Mouse (Mus musculus) gastrocnemius, postnatal 4 days (tissue): ENCODE measurements around the gene Aldh1a2. TPM values are rescaled to one million over a fixed set of nuclear protein-coding genes. Genes with fewer than 3 reads are reported as not detected.

Source experiments
- DNase-seq, 2 experiments: peaks; one replicate each; pipeline ENCODE4 v3.0.0; 2021 to 2022; ENCODE audit warnings: low spot score in 2 of 2, mixed read lengths in 2 of 2
- long read RNA-seq, 2 experiments: library from polyadenylated mRNA; stranded (forward); transcript quantifications; one replicate each; pipeline ENCODE4 v2.0.0; 2021
- total RNA-seq, 2 experiments: library from RNA; stranded (reverse); gene quantifications; 2 replicates each; pipeline ENCODE4 v1.2.3; 2021

The Aldh1a2 gene
- total RNA-seq: 10 to 100 TPM; 28.0 to 31.1 TPM
- long read RNA-seq, experiment 1, transcript Aldh1a2-201 (14 exons, 2,264 nt): major isoform, 33 of 36 reads
- long read RNA-seq, experiment 1, partial matches to known transcripts: 3 of 36 reads
- long read RNA-seq, experiment 1, other reads (novel, unspliced or antisense): 0 of 36 reads
- long read RNA-seq, experiment 2, transcript Aldh1a2-201 (14 exons, 2,264 nt): major isoform, 23 of 28 reads
- long read RNA-seq, experiment 2, partial matches to known transcripts: 5 of 28 reads
- long read RNA-seq, experiment 2, other reads (novel, unspliced or antisense): 0 of 28 reads

DNA sequence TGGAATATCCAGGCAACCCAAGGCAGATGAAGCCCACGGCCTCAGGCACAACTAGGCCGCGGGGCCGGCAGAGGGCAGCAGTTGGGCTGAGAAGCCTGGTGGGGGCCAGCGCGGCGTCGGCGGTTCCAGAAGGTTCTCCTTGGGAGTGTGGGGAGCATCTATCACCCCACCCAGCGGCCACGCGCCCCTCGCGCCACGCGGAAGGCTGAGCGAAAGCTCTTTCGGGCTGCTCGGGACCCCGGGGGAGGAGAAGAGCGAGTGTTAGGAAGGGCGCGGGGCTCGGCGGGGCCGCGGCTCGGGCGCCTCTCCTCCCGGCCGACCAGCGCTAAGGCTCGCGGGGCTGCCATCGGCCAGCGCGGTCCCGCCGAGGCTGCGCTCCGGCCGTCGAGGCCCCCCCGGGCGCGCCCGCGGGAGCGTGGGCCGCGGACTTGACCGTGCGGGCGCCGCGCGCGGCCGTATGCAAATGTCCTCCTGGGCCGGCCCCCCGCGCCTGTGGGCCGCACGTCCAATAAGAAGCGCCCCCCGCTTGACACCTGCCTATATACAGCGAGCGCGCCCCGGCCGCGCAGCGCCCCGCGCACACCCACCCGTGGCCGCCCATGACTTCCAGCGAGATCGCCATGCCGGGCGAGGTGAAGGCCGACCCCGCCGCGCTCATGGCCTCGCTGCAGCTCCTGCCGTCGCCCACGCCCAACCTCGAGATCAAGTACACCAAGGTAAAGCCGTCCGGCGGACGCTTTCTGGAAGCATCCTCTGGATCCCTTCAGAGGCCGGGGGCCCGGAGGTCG lies at the start of gene Aldh1a2:
TSS of gene Aldh1a2 (plus strand) at position 542 of the 788 bp plus-strand sequence.
- peak; percentile 71 to 84 for DNase-seq

DNA sequence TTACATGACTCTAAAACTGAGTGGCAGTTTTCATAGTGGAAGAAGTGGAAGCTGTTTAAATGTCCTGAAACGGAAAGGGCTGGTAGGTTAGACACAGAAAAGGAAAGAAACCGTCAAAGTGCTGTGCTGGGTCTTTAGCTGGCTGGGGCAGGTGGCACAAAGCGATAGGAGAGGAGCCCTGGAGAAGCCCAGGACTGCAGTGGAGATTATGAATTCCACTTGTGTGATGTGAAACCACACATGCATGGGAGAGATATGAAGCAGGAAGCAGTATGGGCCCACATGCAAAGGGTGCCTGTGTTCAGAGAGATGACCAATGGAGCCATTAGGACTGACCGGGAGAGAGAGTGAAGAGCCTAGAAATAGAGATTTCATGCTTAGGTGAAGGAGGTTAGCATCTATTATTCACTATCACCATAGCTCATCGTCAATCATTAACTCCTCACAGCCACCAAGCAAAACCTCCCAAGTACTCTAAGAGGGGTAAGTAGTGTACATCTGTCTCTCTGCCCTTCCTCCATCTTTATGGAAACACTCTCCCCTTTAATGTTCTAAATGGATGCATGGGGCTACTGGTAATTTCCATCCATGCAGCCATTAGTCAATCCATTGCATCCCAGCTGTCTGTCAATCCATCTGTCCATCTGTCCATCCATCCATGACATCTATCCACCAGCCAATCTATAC lies 49.4 kb upstream of the Aldh1a2 start:
- DNase-seq: no peak

DNA sequence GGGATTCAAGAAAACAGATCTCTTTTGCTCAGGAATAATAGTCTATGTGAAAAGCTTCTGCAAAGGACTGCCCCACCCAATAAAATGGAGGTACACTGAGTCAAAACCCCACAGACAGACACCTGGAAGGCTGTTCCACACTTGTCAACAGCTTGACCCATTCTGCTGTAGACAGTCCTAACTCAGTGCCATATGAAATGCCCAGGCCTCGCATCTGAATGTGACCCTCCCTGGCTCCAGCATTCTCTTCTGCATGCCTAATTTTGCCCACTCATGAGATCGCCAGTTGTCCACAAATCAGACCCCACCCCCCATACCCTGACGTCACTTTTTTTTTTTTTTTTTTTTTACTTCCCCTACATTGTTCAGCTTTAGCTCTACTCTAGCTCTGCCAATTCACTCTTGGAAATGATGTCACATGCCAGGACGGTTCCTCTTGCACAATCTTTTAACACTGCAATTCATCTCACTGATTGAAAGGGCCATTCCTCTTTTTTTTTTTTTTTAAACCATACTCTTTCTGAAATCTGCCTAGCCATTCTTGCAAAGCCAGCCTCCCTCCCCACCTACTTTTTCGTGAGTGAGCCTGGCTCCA lies 48.6 kb upstream of the Aldh1a2 start:
- no peak for DNase-seq

DNA sequence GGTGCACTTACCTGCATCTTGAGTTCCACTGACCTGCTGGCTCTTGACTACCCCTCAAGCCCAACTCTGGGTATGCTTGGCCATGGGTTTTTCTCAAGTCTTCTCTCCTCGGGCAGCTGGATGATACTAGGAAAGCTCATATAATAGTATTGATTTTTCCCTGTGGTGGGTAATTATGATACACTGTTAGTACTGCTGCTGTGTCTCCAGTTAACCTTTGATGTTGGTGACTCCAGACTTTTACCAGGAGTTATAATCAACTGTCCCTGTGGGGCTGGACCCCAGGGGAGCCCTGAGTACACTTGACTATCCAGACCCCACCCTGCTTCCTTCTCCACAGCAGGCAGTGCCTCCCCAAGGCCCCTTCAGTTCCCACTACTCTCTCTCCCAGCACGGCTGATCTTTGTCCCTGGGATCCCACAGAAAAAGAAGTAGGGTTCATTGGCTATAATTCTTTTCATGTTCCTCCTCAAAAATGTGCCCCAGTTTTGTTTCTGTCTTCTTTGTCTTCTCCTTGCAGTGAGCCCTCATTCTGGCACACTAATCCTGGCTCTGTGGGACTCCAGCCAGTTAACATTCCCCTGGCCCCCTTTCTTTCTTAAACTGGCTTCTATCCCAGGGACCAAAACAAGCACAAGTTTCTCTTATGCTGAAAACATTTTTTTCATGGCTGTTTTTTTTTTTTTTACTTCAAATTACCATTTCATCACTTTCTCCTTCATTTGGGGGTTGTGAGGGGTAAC lies 47.9 kb upstream of the Aldh1a2 start:
- no peak for DNase-seq

DNA sequence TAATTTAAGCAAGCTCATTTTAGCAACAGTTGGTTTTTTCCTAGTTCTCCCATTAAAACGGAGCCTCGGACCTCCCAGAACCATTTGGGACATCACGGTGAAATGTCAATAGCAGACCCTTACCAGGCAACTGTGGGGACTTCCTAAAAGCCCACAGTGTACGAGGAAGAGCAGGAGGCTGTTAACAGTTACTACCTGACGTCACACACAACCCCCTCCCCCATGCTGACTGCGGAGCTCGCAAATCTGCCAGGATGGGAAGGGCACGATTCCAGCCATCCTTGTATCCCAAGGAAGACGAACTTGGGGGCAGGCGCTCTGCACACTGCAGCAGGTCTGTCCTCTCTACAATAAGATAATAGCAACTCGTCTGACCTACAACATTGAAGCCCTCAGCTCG lies 47.1 kb upstream of the Aldh1a2 start, which contains the start of gene Aqp9:
TSS of gene Aqp9 (minus strand) at position 172 of the 400 bp plus-strand sequence.
- no peak for DNase-seq

DNA sequence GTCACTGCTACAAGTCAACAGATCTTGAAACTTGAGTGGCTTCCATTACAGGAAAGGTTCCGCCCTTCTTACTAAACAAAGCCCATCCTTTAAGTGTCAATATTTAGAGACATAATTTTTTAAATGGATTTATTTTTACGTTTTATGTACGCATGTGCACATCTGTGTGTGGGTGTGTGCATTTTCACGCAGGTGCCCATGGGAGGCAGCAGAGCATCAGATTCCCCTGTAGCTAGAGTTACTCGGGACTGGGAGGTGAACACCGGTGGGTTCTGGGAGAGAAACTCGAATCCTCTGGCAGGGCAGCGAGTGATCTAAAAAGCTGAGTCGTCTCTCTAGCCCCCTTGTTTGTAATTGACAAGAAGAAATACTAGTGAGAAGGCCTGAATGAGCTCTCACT lies 42.1 kb upstream of the Aldh1a2 start:
- DNase-seq: no peak

DNA sequence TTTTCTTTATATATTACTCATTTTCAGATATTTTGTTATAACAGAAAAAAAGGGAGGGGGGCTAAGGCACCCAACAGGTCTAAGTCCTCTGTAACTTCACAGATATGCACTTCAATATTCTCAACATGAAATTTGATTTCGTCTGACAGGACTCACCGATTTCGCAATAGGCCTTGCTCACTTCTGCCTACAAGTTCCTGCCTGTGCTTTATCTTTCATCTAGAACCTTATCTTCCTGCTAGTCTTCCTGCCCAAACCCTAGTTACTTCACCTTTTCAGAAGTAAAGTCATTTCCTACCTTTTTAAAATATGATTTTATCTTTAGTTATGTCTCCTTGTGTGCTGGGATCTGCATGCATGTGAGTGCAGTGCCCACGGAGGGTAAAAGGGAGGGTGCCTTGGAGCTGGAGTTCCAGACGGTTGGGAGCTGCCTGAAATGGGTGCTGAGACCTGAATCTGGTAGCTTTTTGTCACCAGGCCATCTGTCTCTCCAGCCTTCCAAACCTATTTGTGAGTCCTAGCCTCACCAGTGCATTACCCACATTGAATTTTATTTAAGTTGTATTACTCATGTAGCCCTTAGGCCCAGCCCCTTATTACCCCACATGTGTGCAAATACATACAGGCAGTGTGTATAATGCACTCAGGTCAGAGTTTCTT lies 41.1 kb upstream of the Aldh1a2 start:
- no peak for DNase-seq

DNA sequence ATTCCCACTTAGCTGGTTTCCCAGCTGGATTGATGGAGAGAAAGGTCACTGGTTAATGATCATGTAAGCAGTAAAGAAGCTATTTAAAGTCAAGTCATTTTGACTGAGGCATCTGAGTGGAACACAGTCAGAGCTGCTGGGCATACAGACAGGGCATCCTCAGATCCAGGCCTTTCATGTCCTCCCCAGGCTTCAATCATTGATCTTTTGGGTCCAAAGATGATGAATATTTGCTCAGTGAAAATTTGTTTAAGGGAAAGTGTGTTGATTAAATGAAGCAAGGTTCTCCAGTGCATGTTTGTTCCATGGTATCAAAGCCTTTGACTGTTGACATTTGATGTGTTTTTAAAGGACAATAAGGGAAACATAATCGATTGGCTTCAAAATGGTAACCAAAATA lies 39.9 kb upstream of the Aldh1a2 start:
- DNase-seq: no peak

DNA sequence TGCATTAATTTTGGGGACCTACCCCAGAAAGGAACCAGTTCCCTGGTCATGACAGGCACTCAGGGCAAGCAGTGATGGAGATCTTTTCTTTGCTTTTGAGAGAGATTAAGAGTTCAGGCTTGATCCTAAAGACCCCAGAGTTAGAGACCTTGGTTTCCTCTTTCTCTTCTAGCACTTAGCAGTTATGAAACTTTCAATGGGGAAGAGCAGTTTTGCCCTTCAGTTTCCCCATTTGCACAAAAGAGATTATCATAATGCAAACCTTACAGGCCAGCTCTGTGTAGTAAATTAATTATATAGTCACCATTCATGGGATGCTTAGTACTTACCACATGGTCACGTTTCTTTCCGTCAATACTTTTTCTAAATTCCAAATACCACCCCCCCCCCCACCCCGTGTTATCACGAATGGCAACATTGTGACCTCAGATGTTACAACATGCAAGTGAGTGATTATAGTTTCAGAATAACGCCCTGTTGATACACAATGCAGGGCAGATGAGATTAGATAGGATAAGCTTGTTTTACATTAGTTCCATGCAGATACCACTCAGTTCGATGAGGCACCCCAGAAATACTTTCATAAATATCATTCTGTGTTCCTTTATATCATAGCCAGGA lies 36.2 kb upstream of the Aldh1a2 start:
- no peak for DNase-seq

DNA sequence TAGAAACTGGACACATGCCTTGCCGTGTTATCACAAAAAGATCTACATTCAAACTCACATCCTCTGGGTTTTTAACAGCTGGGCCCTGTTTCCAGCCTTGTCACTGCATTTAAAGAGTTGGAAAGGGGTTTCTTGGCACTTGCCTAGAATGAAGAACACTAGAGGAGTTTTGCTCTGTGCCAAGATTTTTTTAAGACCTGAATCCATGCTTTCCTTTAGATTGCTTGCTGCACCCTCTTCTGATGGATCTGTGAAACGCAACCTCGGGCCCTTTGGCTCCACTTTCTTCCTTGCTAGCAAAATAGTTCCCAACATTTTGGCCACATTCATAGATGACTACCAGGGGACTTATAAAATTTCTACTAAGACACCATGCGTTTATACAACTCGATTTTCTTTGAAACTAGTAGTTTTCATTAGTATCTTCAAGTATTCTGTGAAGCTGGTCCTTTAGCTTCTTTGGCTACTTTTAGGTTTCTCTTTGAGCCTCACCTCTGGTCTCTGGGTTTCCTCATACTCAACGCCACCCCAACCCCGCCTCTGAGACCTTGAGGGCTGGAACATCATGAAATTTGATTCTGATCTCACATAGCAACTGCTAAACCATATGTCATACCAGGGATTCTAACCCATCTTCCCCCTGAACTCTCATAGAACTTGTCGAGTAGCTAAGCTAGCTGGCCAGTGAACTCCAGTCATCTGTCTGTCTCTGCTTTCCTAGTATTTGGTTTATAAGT lies 35.5 kb upstream of the Aldh1a2 start:
- peak in 1 of 2 experiments; percentile 22 for DNase-seq

DNA sequence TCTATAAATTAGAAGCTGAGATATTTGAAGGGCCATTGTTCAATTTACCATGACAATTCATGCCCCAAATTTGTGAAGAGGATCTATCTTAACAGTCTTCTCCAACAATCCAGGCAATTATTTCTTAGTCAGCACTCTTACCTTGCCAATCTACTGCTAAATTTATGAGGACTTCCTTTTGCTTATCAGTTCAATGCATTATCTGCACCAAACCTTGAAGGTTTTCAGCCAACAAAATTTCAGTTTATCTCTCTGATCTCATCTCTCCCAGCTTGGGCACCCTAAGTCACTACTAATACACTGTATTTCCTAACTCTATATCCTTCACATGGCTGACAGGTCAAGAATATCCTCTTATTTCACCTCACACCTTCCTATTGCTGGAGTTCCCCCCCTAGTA lies 30.3 kb upstream of the Aldh1a2 start:
- no peak for DNase-seq

DNA sequence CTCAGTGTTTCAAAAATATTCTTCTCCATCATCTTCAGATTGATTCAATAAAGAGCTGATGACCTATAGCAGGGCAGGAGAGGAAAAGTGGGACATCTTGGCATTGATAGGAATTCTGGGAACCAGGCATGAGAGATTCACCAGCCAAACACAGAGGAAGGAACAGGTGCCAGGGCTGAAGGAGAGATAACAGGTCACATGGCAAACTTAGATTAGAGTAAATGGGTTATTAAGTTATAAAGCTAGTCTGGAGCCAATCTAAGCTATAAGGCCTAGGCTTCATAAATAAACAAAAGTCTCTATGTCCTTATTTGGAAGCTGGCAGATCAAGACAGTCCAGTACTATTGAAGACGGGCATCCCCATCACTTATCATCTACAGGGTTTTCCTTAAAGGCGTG lies 29.8 kb upstream of the Aldh1a2 start:
- DNase-seq: no peak

DNA sequence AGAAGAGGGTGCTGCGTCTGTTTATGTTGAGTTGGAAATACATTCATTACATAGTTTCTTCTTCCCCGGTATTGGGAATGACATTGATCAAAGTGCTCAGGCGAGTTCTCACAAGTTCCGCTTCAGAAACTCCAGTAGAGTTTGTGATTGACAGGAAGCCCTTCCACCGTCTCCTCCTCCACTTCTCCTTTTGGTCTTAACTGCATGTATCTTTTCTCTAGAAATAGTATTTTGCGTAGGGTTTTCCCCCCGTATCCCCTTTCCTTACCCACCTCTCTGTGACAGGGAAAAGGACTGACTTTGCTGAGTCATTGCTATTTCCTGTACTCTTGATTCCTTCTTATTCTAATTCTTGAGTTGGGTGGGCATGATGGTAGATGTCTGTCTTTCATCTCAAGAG lies 28.2 kb upstream of the Aldh1a2 start:
- no peak for DNase-seq

DNA sequence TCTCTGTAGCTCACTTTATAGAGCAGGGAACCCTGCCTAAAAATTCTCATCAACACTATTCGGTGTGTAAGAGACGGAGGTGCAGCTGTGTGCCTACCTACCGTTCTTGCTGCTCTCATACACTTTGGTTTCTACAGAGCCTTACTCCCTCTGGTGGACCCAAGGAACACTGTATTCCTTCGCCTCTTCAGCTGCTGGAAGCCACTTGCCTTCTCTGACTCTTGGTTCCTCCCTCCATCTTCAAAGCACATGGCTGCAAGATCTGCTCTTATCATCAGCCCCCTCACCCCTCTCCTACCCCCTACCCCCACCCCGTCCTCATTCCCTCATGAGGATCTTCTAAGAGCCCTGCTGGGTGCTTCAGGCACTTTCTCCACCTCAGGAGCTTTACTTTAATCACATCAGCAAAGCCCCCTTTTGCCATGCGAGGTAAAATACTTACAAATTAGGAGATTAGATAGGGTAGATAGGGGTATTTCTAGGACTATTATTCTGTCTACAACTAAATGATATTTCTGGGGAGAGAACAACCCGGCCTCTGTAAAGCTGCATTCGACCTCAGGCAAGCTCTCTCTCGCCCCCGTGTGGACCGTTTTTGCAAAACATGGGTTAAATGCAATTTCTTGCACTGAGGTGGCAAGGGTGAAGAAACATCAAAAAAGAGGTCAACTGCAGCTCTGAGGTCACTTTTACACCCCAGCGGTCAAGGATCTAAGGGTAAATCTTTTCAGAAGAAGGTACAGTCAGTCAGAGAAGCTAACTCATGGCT lies 26.8 kb upstream of the Aldh1a2 start:
- peak; percentile 32 to 63 for DNase-seq

DNA sequence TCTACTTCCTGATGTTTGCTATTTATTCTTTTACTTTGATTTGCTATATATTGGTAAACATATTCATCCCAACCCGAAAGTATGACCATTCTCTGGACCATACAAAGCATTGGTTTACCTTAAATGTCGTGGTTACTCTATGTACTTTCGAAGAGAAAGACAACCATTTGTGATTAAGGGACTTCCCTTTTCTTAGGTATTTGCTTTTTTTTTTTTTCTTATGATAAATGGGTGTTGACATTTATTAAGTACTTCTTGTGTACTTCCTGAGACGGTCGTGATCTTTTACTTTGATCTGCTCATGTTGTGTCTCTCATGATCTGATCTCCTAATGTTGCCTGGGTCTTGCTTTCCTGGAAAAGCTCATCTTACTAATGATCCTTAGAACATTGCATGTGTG lies 16.8 kb upstream of the Aldh1a2 start:
- no peak for DNase-seq

DNA sequence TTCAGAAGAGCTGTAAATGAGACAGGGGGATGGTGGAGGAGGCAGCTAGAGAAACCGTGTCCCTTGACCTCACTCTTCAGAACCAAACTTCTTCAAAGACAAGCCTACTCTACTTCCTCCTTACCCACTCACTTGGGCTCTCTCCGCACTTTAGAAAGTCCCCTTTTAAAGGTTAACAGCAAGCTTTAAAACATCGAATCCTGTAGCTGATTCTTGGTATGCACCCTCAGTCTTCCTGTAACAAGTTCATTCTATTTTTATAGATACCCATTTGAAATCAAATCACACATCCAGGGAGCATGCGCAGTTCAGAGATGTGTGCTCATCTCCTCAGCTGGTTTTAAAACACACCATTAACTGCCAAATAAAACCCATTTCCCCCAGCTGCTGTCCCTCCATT lies 13.3 kb upstream of the Aldh1a2 start:
- no peak for DNase-seq

DNA sequence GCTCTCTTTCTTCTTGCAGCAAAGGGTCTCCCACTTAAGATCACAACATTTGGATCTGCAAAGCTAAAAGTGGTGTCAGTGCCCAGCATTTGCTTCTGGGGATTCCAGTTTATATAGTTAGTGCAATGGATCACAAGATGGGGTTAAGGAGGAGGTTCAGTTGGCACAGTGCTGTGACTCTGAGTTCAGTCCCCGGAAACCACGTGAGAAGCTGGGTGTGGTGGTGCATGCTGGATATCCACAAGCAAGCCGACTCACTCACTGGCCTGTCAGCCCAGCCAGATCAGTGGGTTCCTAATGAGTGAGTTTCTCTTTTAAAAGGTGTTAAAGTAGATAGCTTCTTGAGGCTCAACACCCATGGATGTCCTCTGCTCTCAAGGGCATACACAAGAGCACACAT lies 6.3 kb upstream of the Aldh1a2 start:
- DNase-seq: no peak

DNA sequence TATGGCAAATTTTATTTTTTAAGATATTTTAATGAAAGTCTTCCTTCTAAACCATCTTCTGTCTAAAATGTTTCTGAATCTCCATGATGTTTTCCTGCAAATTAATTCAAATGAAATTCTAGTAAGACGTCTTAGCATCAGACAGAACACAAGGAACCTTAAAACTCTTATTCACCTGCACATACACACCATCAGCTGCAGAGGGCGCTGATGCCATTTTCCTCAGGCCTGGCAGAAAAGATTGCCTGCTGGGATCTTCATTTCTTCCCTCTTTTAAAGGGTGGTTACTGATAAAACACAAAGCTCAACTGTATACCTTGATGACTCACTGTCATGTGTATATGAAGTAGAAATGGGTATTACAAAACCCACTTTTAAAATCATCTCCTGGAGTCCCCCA lies 4.7 kb upstream of the Aldh1a2 start:
- no peak for DNase-seq
